Mouse (Mus musculus) naive thymus-derived CD4-positive, alpha-beta T cell, adult 2 months (primary cell): ENCODE measurements at regions not wholly inside any gene's neighbourhood (a gene's known extent, or its start where the extent isn't known, plus 50 kb on each side); places are given as distances from the start of the nearest gene placed in this dataset.
A peak's percentile ranks its signal among the peaks of the same experiment; 100 is the strongest.
"Not testable (repeated sequence)": the region's sequence is repeated elsewhere in the genome, so short reads cannot be mapped to it uniquely, and the experiment has no call there.

Experiments
- DNase-seq: peaks from one replicate; pipeline ENCODE4 v3.0.0-alpha.2; 2011; ENCODE audit warnings: low read depth

- DNase-seq, result no peak
These were observed 536.5 kb downstream of the Bckdhb start for GRCm38 (mm10) chr9:84461441-84461840.

GRCm38 (mm10) chr9:84466741-84467140 is 541.8 kb downstream of the Bckdhb start:
- peak; percentile 49 for DNase-seq

DNA sequence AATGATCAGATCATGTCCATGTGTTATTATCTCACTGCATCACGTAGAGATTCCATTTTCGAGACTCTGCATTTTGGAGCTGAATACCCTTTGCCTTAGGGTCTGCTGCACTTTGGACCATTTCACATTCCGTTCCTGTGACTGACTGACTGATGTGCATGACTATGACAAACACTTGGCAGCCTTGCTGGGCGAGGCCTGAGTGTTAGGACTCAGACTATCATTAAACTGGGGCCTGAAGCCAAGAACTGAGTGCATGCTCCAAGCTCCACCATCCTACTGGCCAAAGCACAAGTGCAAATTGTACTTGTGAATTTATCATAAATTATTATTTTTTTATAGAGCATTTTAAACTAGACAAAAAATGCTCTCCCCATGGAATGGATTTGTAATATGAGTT is 547.8 kb downstream of the Bckdhb start:
- no peak for DNase-seq

DNA sequence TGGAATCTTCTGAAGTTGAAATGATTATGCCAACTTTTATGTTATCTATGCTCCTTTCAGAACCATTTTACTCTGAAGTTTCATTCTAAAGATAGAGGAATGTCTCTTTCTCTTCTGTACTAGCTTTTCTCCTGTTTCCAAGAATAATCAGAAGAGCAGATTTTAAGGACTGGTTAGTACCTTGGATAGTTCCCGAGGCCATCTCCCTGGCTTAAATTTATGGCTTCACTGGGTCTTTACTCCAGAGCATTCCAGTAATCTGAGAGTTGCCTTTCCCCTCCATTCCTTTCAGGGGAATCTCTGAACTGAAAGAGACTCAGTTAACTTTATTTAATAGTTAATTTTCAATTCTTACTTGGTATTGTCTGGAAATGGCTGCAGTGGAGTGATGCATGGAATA is 551.0 kb downstream of the Bckdhb start:
- no peak for DNase-seq

- no peak for DNase-seq
These were observed 574.6 kb downstream of the Bckdhb start for GRCm38 (mm10) chr9:84499507-84499906.

- DNase-seq, result not testable (repeated sequence)
These were observed 578.0 kb downstream of the Bckdhb start for GRCm38 (mm10) chr9:84502981-84503380.

- DNase-seq, result no peak
These were observed 592.1 kb downstream of the Bckdhb start for GRCm38 (mm10) chr9:84517064-84517463.

- DNase-seq, result no peak
These were observed 620.5 kb downstream of the Bckdhb start for GRCm38 (mm10) chr9:84545431-84545830.

GRCm38 (mm10) chr9:84548012-84548660 is 623.2 kb downstream of the Bckdhb start:
- DNase-seq, result no peak

DNA sequence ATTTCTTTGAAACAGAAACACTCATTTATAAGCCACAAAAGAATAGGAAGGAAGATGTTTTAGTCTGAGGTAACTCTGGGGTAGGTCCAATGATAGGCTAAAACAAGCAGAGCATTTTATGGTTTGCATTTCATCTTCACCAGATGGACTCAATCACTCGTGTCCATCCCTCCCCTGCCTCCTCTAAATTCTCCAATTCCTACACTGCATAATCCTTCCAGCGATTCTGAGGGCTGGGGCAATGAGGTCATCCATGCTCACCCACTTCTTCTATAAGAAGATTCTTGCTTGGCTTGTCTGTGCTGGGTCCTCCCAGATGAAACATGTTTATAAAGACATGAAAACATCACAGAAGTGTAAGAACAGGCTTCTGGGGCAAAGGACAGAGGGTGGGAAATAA is 630.3 kb downstream of the Bckdhb start:
- DNase-seq, result no peak

DNA sequence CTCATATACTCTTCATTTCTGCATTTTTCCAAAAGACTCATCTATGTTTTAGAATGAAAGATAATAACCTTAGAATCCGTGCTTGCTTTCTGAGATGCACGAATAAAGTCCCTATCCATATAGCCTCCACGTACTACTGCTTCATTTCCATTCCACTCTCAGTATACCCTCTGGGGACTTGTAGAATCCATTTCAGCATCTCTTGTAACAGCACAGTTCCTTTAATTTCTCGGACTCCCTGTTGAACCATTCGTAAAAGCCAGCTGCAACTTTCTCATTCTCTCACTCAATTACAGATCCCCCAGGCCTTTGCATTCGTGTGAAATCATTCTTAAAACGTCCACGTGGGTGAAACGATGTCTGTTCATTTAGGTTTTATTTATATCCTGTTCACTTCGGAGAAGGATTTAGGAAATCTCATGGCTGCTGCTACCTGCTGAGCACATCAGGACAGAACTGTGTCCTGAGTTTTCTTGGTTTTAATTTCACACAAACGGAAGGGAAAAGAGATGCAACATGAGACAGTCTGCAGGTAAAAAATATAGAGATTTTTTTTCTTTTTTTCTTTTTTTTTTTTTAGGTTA is 631.4 kb downstream of the Bckdhb start:
- no peak for DNase-seq

- DNase-seq, result no peak
These were observed 633.4 kb downstream of the Bckdhb start for GRCm38 (mm10) chr9:84558346-84558745.

GRCm38 (mm10) chr9:84569533-84569932 is 644.6 kb downstream of the Bckdhb start:
- DNase-seq, result no peak

- DNase-seq, result no peak
These were observed 652.8 kb downstream of the Bckdhb start for GRCm38 (mm10) chr9:84577781-84578180.

GRCm38 (mm10) chr9:84587791-84588190 is 662.8 kb downstream of the Bckdhb start:
- no peak for DNase-seq

- no peak for DNase-seq
These were observed 669.8 kb downstream of the Bckdhb start for GRCm38 (mm10) chr9:84594724-84595123.
